Mouse (Mus musculus) Muller cell, postnatal 12 days (primary cell): ENCODE results near the gene Tspan9.

ENCODE experiments used
- DNase-seq: peaks from one replicate; pipeline ENCODE4 v3.0.0-alpha.2; 2015; ENCODE audit errors: inconsistent ontology term

The Tspan9 gene

GRCm38 (mm10) chr6:128143390-128144020 is at the start of gene Tspan9:
Gene Tspan9, minus strand, starts transcription at chr6:128143594.
- peak; percentile 93 for DNase-seq

DNA sequence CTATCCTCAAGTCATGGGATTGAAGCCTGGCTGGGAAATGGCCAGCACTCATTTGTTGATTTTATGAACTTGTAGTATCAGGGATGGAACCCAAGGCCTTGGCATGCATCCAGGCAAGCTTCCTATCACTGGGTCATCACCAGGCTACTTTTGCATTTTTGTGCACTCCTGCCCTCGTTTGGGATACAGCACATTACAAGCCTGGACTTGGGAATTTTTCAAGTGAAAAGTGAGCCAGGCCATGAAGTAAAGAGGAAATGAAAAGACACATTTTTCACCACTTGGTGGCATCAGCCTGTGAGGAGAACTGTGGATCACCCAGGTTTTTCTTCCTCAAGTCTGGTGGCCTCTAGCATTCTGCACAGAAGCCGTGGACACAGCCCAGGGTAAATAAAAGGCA is 40.1 kb upstream of the Tspan9 start:
- no peak for DNase-seq

- no peak for DNase-seq
These were observed 37.8 kb upstream of the Tspan9 start for GRCm38 (mm10) chr6:128181176-128181575.

- peak; percentile 16 for DNase-seq
These were observed 36.3 kb upstream of the Tspan9 start for GRCm38 (mm10) chr6:128179651-128180050.

DNA sequence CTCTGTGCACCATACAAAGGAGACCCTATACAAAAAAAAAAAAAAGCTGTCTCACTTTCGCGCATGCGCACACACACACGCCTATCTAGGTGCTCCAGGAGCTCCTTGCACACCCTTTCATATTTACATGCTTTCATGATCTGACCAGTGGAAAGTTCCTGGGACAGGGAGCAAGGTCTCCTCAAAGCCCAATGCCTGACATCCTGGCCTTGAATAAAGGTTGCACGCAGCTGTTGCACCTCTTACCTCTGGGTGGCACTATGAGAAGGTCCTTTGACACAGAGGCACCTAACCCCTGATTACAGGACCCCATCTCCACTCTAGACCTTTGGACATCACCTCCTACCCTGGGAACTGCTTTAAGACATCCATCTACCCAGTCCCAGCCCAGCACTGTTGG is 35.9 kb upstream of the Tspan9 start:
- DNase-seq: no peak

GRCm38 (mm10) chr6:128178681-128179080 is 35.3 kb upstream of the Tspan9 start:
- DNase-seq: no peak

DNA sequence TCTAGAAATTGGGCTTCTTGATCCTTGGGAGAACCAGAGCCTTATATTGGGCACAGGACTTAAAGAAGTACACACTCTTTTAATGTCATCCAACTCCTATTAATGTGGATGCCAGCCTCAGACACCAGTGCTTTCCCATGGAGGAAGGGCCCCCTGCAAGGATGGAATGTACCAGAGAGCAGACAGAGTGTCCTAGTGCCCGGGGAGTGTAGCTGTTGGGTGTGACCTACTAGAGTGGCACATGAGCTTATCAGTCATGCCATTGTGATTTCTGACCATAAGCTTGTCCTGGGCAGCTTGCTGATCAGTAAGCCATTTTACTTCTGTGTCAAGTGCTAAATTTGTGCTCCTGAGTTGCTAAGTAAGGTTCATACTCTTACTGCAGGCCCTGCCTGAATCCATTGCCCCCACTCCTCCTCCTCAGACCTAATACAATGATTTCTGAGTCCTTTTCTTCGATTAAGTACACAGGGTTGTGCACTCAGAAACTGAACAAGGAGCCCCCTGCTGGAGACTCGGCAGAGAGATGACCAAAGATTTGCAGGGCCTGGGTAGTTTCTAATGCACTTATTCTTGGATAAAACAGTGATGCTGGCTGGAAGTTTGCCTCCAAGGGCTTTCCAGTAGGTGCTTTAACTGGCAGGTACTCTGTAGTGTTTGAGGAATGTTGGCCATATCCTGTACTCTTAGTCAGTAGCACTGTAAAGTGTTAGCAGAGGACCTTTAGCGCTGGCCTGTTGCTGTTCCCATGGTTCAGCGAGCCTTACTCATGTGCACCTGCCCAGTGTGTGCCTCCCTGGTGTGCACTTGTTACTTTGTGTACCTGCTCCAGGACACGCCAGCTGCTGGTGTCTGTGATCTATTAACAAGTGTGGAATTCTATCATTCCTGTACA is 25.6 kb upstream of the Tspan9 start:
- DNase-seq: no peak

GRCm38 (mm10) chr6:128165564-128165963 is 22.2 kb upstream of the Tspan9 start:
- DNase-seq: no peak

DNA sequence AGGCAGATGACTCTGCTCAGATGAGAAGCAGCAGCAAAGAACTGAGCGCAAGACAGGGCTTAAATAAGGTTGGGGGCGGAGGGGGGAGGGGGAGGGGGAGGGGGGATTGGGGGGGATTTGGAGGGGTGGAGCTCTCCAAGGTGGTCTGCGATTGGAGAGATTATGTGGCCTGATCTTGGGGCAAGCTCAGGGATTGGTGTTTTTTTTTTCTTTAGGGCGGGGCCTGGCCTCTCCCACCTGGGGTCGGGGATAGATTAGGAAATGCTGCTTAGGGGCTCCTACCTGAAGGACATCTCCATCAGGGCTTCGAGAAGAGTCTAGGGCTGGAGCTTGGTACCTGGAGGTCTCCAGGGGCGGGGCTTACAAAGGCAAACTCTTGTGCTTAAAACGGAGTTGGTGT is 21.2 kb upstream of the Tspan9 start:
- no peak for DNase-seq

GRCm38 (mm10) chr6:128159092-128159491 is 15.7 kb upstream of the Tspan9 start:
- DNase-seq: no peak

DNA sequence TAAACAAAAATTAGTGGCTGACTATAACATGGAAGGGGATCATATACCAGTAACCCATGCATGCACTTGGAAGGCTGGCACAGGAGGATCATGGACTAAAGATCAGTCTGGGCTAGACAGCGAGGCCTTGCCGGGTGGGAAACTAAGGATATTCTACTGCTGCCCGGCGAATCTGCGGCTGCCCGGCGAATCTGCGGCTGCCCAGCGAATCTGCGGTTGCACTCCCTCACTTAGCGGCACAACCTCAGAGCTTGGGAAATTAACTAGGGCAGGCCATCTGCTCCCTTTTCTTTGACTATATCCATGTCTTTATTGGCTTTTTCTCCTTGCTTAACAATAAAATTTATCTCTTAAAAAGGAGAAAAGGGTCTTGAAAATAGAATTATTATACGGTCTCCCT is 14.6 kb upstream of the Tspan9 start:
- DNase-seq: no peak

- DNase-seq: no peak
These were observed 13.1 kb upstream of the Tspan9 start for GRCm38 (mm10) chr6:128156476-128156875.

DNA sequence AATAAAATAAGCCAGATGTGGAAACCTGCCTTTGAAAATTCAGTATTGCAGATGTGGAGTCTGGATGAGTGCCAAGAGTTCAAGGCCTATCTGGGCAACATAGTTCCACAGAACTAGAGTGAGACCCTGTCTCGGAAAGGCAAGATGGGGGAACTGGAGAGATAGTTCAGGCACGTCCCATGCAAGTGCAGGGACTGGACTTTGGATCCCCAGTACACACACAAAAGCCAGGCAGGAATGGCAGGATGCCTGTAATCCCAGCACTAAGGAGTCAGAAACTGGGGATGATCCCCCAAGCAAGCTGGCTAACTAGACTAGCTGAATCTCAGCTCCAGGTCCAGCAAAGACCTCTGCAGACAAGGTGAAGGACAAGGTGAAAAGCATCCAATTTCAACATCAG is 12.5 kb upstream of the Tspan9 start:
- no peak for DNase-seq

- peak; percentile 32 for DNase-seq
These were observed 2.4 kb upstream of the Tspan9 start for GRCm38 (mm10) chr6:128145765-128146164.

GRCm38 (mm10) chr6:128142369-128143278 is 770 bp downstream of the Tspan9 start:
- DNase-seq: peak; percentile 56

DNA sequence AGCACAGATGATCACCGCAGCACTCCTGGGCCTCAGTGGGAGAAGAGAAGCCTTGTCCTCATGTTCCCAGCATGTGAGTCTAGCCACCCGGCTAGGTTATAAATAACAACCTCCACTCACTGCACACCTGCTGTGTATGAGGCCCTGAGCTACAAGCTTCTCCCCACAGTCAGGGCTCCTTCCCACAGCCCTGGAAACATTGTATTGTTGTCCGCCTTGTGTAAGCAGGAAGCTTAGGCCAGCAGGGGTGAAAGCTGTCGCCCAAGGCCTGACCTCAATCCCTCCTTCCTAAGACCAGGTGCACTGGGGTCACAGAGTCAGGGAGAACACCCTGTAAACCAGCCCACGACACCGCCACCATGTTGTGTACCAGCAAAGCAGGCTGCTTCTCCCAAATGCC is 2.7 kb downstream of the Tspan9 start:
- DNase-seq: no peak

DNA sequence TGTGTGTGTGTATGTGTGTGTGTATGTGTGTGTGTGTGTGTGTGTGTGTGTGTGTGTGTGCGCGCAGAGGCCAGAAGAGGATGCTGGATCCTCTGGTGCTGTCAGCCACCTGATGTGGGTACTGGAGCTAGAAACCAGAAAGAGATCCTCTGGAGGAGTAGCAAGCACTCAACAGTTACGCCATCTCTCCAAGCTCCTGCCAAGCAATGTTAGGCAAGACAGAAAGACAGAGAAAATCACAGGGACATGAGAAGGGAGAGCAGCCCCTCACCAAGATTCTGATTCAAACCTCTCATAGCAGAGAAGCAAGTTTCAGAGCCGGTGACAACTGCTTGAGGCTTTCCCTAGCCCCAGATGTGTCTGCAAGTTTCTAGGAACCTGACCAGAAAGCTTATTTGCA is 5.5 kb downstream of the Tspan9 start:
- DNase-seq: no peak

DNA sequence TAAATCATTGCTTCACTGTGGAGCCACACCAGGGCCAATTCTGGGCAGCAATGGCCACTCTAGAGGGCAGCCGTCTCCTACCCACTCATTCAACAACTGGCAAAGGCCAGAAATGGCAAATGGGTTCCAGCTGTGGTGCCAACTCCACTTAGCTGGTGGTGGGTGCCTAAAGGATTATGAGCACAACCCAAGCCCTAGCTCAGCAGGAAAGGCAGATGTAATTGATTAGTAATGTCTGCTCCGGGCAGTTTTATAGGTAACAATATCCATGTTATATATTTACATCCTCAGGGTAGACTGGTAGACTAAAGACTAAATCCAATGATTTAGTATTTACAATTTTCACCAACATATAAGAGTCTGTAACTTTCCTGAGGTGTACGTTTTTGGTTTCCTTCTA is 6.7 kb downstream of the Tspan9 start:
- no peak for DNase-seq

DNA sequence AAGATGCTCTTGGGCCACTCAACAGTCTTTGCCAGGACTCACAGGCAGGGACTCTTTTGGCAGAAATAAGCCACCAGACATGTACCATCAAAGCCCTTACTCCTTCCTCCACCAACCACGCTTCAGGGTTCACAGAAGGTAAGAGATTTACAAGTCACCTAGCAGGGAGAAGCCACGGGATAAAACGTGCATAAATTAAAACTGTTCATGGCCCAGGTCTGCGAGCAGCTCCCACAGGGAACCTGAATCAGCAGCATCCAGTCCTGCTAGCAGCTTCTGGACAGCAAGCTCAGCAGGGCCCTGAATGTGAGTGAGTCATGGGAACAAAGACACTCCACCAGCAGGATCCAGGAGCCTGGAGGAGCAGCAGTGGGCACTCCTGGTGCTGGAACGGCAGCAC is 7.9 kb downstream of the Tspan9 start:
- peak; percentile 49 for DNase-seq

GRCm38 (mm10) chr6:128135006-128135405 is 8.4 kb downstream of the Tspan9 start:
- no peak for DNase-seq

GRCm38 (mm10) chr6:128134196-128134924 is 9.0 kb downstream of the Tspan9 start:
- DNase-seq: no peak
